Mouse (Mus musculus) intestine, embryonic 15.5 days (tissue): ENCODE results near the gene Uqcc2. TPM values are rescaled to one million over a fixed set of nuclear protein-coding genes. Genes with fewer than 3 reads are reported as not detected.

Experiments used
- ATAC-seq: fragments of 200-750 bp; cut with Nextera tagmentation; 2 replicates; pipeline ENCODE4 v1.8.0; 2017; ENCODE audit warnings: moderate TSS enrichment, moderate library complexity
- H3K27ac ChIP-seq: fragments of 300-500 bp; sonication (generic); 2 replicates; pipeline ENCODE4 v1.5.1; 2015; ENCODE audit warnings: mild to moderate bottlenecking, inconsistent platforms
- H3K27me3 ChIP-seq: fragments of 300-500 bp; sonication (generic); replicated peaks from 2 replicates; pipeline ENCODE4 v1.6.1; 2015; ENCODE audit warnings: inconsistent platforms
- H3K36me3 ChIP-seq: fragments of 300-500 bp; sonication (generic); 2 replicates; pipeline ENCODE4 v1.6.1; 2015; ENCODE audit warnings: inconsistent platforms
- H3K4me1 ChIP-seq: fragments of 300-500 bp; sonication (generic); replicated peaks from 2 replicates; pipeline ENCODE4 v1.6.1; 2015; ENCODE audit warnings: inconsistent platforms
- H3K4me2 ChIP-seq: fragments of 300-500 bp; sonication (generic); replicated peaks from 2 replicates; pipeline ENCODE4 v1.6.1; 2015; ENCODE audit warnings: mild to moderate bottlenecking, inconsistent platforms
- H3K4me3 ChIP-seq: fragments of 300-500 bp; sonication (generic); replicated peaks from 2 replicates; pipeline ENCODE4 v1.5.1; 2015; ENCODE audit warnings: inconsistent platforms
- H3K9ac ChIP-seq: fragments of 300-500 bp; sonication (generic); 2 replicates; pipeline ENCODE4 v1.6.1; 2015; ENCODE audit warnings: inconsistent platforms
- H3K9me3 ChIP-seq: fragments of 300-500 bp; sonication (generic); 2 replicates; pipeline ENCODE4 v1.6.1; 2016; ENCODE audit warnings: inconsistent platforms
- WGBS: fragments of 180-500 bp; shearing (Covaris S2); methylation state at CpG from one replicate; pipeline ENCODE4 v1.1.7; 2015; 5-methylcytosine and 5-hydroxymethylcytosine counted together
- polyA plus RNA-seq: library from polyadenylated mRNA; unstranded; fragments of >200 nt; fragmentation: Nextera tagmentation; extraction: Ambion mirVana; gene quantifications from 2 replicates; pipeline ENCODE4 v1.2.1, GENCODE M21; 2015

Gene Uqcc2
- polyA plus RNA-seq, 1 experiment from 2014 or later: 266 TPM

- WGBS: 83% methylated on average over 10 of the region's 10 CpGs
- no peak overlapping the region for H3K9ac ChIP-seq
- H3K4me1 ChIP-seq: peaks cover 36% of the 10 kb centered on the region
Measured at GRCm38 (mm10) chr17:27131240-27131665, 2.5 kb downstream of the Uqcc2 start.

GRCm38 (mm10) chr17:27130246-27130645 lies 3.5 kb downstream of the Uqcc2 start:
- H3K27me3 ChIP-seq: no peaks in the 10 kb centered on the region
- H3K4me2 ChIP-seq: no peak overlapping the region; the same call in 1 of the 2 replicates
- H3K36me3 ChIP-seq: 0 out of 2 replicates have a peak, but pooled peaks cover 2% of the 10 kb centered on the region
- no peak overlapping the region for H3K4me3 ChIP-seq
- H3K9ac ChIP-seq: no peak overlapping the region
- H3K4me1 ChIP-seq: peaks cover 36% of the 10 kb centered on the region
- H3K9me3 ChIP-seq: no peaks in the 10 kb centered on the region
- 56% methylated on average over 9 of the region's 9 CpGs for WGBS
- no peak for ATAC-seq
- no peak overlapping the region for H3K27ac ChIP-seq

More at GRCm38 (mm10) chr17:27131240-27131665, 2.5 kb downstream of the Uqcc2 start:
- 0 out of 2 replicates have a peak, but pooled peaks cover 2% of the 10 kb centered on the region for H3K36me3 ChIP-seq
- H3K27ac ChIP-seq: no peak overlapping the region
- H3K9me3 ChIP-seq: no peaks in the 10 kb centered on the region
- H3K27me3 ChIP-seq: no peaks in the 10 kb centered on the region
- H3K4me2 ChIP-seq: no peak overlapping the region
- no peak overlapping the region for H3K4me3 ChIP-seq
- no peak for ATAC-seq

- H3K4me1 ChIP-seq: peaks cover 36% of the 10 kb centered on the region
- 74% methylated on average over 7 of the region's 7 CpGs for WGBS
Measured at GRCm38 (mm10) chr17:27129819-27130218, 3.9 kb downstream of the Uqcc2 start.

GRCm38 (mm10) chr17:27129291-27129690 lies 4.4 kb downstream of the Uqcc2 start:
- ATAC-seq: no peak
- H3K4me3 ChIP-seq: no peak overlapping the region
- H3K27ac ChIP-seq: no peak overlapping the region
- H3K9me3 ChIP-seq: no peaks in the 10 kb centered on the region
- peaks cover 35% of the 10 kb centered on the region for H3K4me1 ChIP-seq
- H3K4me2 ChIP-seq: no peak overlapping the region
- H3K9ac ChIP-seq: no peak overlapping the region
- no peaks in the 10 kb centered on the region for H3K27me3 ChIP-seq
- H3K36me3 ChIP-seq: 0 out of 2 replicates have a peak, but pooled peaks cover 2% of the 10 kb centered on the region
- 74% methylated on average over 13 of the region's 13 CpGs for WGBS

More at GRCm38 (mm10) chr17:27129819-27130218, 3.9 kb downstream of the Uqcc2 start:
- H3K27ac ChIP-seq: 0 out of 2 replicates have a peak overlapping the region, but pooled peaks have one; percentile 9
- H3K4me2 ChIP-seq: no peak overlapping the region; the same call in 1 of the 2 replicates
- no peaks in the 10 kb centered on the region for H3K9me3 ChIP-seq
- no peak overlapping the region for H3K9ac ChIP-seq
- H3K36me3 ChIP-seq: 0 out of 2 replicates have a peak, but pooled peaks cover 2% of the 10 kb centered on the region
- no peak for ATAC-seq
- no peak overlapping the region for H3K4me3 ChIP-seq
- H3K27me3 ChIP-seq: no peaks in the 10 kb centered on the region

- 84% methylated on average over 5 of the region's 5 CpGs for WGBS
- Histone ChIP-seq H3K4me3 (no peak overlapping the region), H3K4me2 (no peak overlapping the region), H3K9ac (no peak overlapping the region), H3K27ac (no peak overlapping the region), H3K9me3 (no peaks in the 10 kb centered on the region), H3K27me3 (no peaks in the 10 kb centered on the region), H3K36me3 (peaks cover 4% of the 10 kb centered on the region; the same call in 1 of the 2 replicates), H3K4me1 (peaks cover 30% of the 10 kb centered on the region)
- ATAC-seq: no peak
Measured at GRCm38 (mm10) chr17:27128189-27128588, 5.5 kb downstream of the Uqcc2 start.

GRCm38 (mm10) chr17:27126974-27127373 lies 6.7 kb downstream of the Uqcc2 start:
- H3K27ac ChIP-seq: no peak overlapping the region
- H3K9ac ChIP-seq: no peak overlapping the region
- H3K4me1 ChIP-seq: peaks cover 38% of the 10 kb centered on the region
- WGBS: 69% methylated on average over 10 of the region's 10 CpGs
- H3K36me3 ChIP-seq: peaks cover 11% of the 10 kb centered on the region; the same call in 1 of the 2 replicates
- no peak overlapping the region for H3K4me2 ChIP-seq
- no peak for ATAC-seq
- no peaks in the 10 kb centered on the region for H3K9me3 ChIP-seq
- H3K27me3 ChIP-seq: no peaks in the 10 kb centered on the region
- H3K4me3 ChIP-seq: no peak overlapping the region

GRCm38 (mm10) chr17:27125669-27126202 lies 8.0 kb downstream of the Uqcc2 start:
- Histone ChIP-seq H3K27ac (no peak overlapping the region), H3K4me1 (peaks cover 43% of the 10 kb centered on the region), H3K9ac (no peak overlapping the region), H3K4me2 (no peak overlapping the region), H3K36me3 (peaks cover 16% of the 10 kb centered on the region; the same call in 1 of the 2 replicates), H3K27me3 (no peaks in the 10 kb centered on the region), H3K4me3 (no peak overlapping the region), H3K9me3 (no peaks in the 10 kb centered on the region)
- ATAC-seq: no peak
- WGBS: 88% methylated on average over 11 of the region's 11 CpGs

- WGBS: 34% methylated on average over 12 of the region's 12 CpGs
- H3K4me1 ChIP-seq: peaks cover 43% of the 10 kb centered on the region
- H3K4me3 ChIP-seq: no peak overlapping the region
- ATAC-seq: no peak
- H3K36me3 ChIP-seq: peaks cover 16% of the 10 kb centered on the region; the same call in 1 of the 2 replicates
- no peak overlapping the region for H3K9ac ChIP-seq
- no peaks in the 10 kb centered on the region for H3K27me3 ChIP-seq
- no peak overlapping the region for H3K27ac ChIP-seq
- no peaks in the 10 kb centered on the region for H3K9me3 ChIP-seq
- H3K4me2 ChIP-seq: no peak overlapping the region
Measured at GRCm38 (mm10) chr17:27125185-27125584, 8.5 kb downstream of the Uqcc2 start.

GRCm38 (mm10) chr17:27123813-27124375 lies 9.8 kb downstream of the Uqcc2 start:
- Histone ChIP-seq H3K4me1 (peaks cover 40% of the 10 kb centered on the region), H3K9me3 (no peaks in the 10 kb centered on the region), H3K36me3 (peaks cover 23% of the 10 kb centered on the region; the same call in 1 of the 2 replicates), H3K27ac (no peak overlapping the region), H3K4me2 (no peak overlapping the region), H3K27me3 (no peaks in the 10 kb centered on the region), H3K9ac (no peak overlapping the region), H3K4me3 (no peak overlapping the region)
- ATAC-seq: no peak
- 91% methylated on average over 7 of the region's 7 CpGs for WGBS

GRCm38 (mm10) chr17:27123103-27123502 lies 10.6 kb downstream of the Uqcc2 start:
- H3K27me3 ChIP-seq: no peaks in the 10 kb centered on the region
- H3K4me1 ChIP-seq: peaks cover 40% of the 10 kb centered on the region
- H3K36me3 ChIP-seq: peaks cover 22% of the 10 kb centered on the region; the same call in 1 of the 2 replicates
- H3K9me3 ChIP-seq: no peaks in the 10 kb centered on the region
- no peak overlapping the region for H3K9ac ChIP-seq
- 87% methylated on average over 2 of the region's 2 CpGs for WGBS
- no peak for ATAC-seq
- H3K27ac ChIP-seq: no peak overlapping the region
- no peak overlapping the region for H3K4me3 ChIP-seq
- H3K4me2 ChIP-seq: no peak overlapping the region

- no peak overlapping the region for H3K9ac ChIP-seq
- H3K4me3 ChIP-seq: no peak overlapping the region
- no peak for ATAC-seq
- peaks cover 21% of the 10 kb centered on the region; the same call in 1 of the 2 replicates for H3K36me3 ChIP-seq
- no peaks in the 10 kb centered on the region for H3K27me3 ChIP-seq
- no peaks in the 10 kb centered on the region for H3K9me3 ChIP-seq
- no peak overlapping the region for H3K4me2 ChIP-seq
- peaks cover 38% of the 10 kb centered on the region for H3K4me1 ChIP-seq
- no peak overlapping the region for H3K27ac ChIP-seq
- WGBS: 67% methylated on average over 11 of the region's 11 CpGs
Measured at GRCm38 (mm10) chr17:27122701-27123100, 11.0 kb downstream of the Uqcc2 start.

GRCm38 (mm10) chr17:27121781-27122180 lies 11.9 kb downstream of the Uqcc2 start:
- ATAC-seq: peak; percentile 85
- Histone ChIP-seq H3K4me2 (no peak overlapping the region), H3K27me3 (no peaks in the 10 kb centered on the region), H3K27ac (0 out of 2 replicates have a peak overlapping the region, but pooled peaks have one; percentile 32), H3K36me3 (peaks cover 31% of the 10 kb centered on the region; the same call in 1 of the 2 replicates), H3K9ac (no peak overlapping the region), H3K4me1 (peaks cover 38% of the 10 kb centered on the region), H3K4me3 (no peak overlapping the region), H3K9me3 (no peaks in the 10 kb centered on the region)
- 58% methylated on average over 7 of the region's 7 CpGs for WGBS
